Mouse (Mus musculus) kidney, postnatal 25 days (tissue): ENCODE results near the gene Rap1a.

ENCODE experiments used
- DNase-seq, 2 experiments: peaks; one replicate each; pipeline ENCODE4 v3.0.0; 2021; ENCODE audit warnings: mixed read lengths in 2 of 2

Gene Rap1a

DNA sequence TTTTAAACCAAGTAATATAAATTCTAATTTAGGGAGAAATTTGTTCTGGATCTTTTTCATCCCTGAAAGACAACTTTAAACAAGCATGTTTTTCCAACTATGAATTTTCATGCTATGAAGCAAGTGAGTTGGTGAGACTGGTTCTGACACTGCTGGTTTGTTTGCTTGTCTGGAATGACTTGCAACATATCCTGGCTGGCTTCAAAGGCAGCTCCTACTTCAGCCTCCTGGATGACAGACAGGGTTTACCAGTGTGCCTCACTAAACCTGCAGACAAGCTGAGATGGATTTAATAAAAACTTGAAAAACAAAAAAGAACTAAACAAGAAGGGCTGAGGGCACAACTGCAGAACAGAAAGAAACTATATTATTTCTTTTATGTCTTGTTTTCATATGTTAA is 43.0 kb downstream of the Rap1a start:
- DNase-seq, result no peak

DNA sequence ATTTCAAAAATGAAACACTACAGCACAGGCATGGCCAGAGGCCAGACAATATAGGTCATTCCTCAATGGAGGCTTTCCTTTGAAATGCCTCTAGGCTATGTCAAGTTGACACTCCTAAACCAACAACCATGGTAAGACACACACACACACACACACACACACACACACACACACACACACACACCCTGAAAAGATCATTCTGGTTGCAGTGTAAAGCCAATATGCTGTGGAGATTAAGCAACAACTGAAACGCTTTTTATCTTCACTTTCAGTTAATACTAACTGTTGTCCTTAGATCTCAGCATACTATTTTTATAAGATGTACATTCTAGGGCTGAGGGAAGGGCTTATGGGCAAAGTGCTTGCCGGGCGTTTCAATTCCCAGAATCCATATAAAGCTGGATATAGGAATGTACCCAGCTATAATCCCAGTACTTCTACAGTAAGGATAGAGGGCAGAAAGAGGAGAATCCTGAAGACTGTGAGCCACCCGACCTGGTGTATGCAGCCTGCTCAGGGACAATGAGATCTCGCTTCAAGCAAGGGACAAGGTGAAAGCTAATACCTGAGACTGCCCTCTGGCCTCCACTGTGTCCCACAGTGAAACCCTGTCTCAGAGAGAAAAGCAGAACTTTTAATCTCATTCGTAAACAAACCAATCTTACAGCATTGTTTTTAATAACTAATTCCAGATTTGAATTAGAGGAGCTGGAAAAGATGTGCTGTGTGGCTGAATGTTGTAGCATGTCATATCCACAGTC is 43.6 kb downstream of the Rap1a start:
- DNase-seq, result no peak

DNA sequence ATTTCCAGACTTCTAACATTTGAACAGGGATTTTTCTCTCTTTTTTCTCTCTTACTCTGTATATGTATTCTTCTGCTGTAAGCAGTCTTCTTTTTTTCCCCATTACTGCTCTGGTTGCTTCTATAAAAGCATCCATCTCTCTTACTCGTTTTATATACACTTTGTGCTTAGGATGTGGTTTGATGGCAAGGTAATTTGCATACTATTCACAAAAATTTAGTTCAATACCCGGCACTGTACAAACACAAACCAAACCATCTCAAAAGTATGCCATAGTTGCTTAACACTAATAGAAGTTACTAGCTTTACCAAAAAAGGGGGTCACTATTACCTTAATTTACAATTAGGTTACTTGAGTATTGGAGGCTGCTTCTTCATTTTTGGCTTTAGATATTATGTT is 44.6 kb downstream of the Rap1a start:
- no peak for DNase-seq

DNA sequence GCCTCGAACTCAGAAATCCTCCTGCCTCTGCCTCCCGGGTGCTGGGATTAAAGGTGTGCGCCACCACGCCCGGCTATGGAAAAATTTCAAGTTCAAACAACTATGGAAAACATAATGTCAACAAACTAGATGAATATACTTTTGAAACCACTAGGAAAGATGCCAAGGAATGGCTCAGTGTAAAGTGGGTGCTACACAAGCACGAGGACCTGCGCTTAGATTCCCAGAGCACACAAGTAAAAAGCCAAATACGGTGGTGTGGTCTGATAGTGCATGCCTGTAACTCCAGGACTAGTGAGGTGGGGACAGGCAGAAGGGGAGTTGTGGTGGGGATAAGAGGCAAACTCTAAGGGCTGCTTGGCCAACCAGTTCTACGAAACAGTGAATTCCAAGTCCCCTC is 46.0 kb downstream of the Rap1a start:
- DNase-seq, result no peak

DNA sequence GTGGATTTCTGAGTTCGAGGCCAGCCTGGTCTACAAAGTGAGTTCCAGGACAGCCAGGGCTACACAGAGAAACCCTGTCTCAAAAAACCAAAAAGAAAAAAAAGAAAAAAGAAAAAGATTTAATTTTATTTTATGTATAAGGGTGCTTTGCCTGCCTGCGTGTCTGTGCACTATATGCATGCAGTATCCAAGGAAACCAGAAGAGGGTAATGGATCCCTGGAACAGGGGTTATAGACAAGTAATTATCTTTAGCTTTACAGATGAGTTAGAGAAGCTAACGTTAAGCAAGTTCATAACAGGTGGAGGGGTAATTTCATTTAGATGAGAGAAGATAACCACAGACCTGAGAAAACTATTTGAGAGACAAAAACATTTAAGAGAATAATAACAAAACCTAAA is 47.0 kb downstream of the Rap1a start:
- no peak for DNase-seq

- no peak for DNase-seq
These were observed 50.3 kb downstream of the Rap1a start for GRCm38 (mm10) chr3:105750810-105751209.

DNA sequence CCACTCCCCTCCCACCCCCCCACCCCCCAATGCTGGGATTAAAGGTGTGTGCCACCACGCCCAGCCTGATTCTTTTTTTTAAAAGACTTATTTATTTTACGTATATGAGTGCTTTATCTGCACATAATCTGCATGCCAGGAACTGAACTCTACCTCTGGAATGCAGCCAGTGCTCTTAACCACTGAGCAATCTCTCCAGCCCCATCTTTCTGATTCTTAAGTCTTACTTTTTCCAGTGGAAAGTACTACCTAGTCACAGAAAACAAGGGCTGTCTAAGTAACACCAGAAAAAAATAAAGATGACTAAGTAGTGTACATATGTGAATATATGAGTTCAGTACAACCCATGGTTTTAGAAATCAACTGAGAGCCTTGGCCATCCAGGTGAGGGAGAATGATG is 54.6 kb downstream of the Rap1a start:
- no peak for DNase-seq

GRCm38 (mm10) chr3:105737666-105738065 is 63.5 kb downstream of the Rap1a start:
- DNase-seq, result no peak

DNA sequence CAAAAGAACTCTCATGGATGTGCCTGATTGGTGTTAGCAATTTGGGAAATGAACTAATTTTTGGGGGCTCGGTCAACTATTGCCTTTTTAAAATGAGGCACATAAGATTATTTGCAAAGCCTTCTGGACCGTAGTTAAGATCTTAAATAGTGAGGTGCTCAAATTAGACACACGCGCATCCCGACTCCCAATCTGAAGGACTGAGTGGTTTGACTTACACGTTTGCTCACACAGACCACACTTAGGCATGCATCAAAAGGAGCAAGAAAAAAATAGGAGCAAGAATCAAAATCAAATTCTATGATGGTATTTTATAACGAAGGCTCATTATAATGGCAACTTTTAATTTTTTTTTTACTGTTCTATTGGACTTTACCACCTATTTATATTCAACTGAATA is 64.1 kb downstream of the Rap1a start:
- no peak for DNase-seq

DNA sequence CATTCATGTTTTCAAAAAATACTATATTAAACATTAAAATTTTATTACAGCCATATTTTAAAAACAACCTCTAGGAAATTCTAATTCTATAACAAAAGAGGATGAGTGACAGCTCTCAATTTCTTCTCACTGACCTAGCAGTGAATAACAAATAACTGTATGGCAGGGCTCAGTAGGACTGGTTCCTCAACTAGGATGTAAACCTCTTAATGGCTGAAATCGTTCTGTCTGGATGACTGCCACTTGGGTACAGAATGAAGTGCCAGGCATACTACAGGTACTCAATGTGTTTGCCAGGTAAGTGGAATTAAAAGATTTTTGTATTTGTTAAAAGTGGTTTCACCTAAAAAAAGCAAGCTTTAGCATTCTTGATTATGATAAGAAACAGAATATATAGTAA is 65.0 kb downstream of the Rap1a start:
- DNase-seq, result no peak

- no peak for DNase-seq
These were observed 65.9 kb downstream of the Rap1a start for GRCm38 (mm10) chr3:105735285-105735684.

GRCm38 (mm10) chr3:105733538-105733937 is 67.6 kb downstream of the Rap1a start:
- DNase-seq, result peak in 1 of 2 experiments; percentile 41

DNA sequence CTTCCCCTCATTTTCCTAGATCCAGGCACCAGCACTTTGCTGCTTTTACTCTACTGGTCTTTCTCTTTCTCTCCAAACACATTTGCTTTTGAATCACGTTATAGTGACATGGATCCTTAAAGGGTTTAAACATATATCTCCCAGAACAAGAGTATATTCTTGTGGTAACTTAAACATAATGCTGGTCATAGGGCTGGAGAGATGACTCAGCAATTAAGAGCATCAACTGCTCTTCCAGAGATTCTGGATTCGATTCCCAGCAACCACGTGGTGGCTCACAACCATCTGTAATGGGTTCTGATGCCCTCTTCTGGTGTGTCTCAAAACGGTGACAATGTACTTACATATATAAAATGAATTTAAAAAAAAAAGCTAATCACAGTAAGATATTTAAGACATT is 68.8 kb downstream of the Rap1a start:
- DNase-seq, result no peak

- peak; percentile 49 to 86 for DNase-seq
These were observed 75.1 kb downstream of the Rap1a start for GRCm38 (mm10) chr3:105726037-105726436.

GRCm38 (mm10) chr3:105722510-105722909 is 78.6 kb downstream of the Rap1a start:
- DNase-seq, result no peak

DNA sequence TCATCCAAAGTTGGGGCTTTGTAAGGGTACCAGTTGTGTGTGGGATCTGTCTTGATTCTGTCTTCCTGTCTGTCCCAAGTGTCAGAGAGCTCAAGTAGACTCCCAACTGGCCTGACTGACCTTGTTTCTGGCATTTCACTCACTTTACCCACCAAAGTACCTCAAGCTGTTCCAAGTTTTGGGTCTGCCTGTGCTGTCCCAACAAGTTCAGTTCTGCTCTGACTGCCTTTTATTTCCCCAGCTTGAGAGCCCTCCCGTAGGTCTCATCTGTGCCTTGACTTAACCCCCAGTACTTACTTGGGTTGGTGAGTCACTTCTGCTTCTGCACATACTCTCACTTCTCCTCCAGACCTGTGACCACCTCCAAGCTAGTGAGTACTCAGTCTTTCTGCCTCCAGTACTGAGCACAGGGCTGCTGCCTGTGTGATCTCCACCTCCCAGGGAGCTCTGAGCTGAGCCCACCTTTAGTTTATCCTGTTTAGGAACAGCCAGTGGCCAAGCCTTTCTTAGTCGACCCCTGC is 79.4 kb downstream of the Rap1a start:
- no peak for DNase-seq

GRCm38 (mm10) chr3:105720514-105720913 is 80.6 kb downstream of the Rap1a start:
- DNase-seq, result no peak

DNA sequence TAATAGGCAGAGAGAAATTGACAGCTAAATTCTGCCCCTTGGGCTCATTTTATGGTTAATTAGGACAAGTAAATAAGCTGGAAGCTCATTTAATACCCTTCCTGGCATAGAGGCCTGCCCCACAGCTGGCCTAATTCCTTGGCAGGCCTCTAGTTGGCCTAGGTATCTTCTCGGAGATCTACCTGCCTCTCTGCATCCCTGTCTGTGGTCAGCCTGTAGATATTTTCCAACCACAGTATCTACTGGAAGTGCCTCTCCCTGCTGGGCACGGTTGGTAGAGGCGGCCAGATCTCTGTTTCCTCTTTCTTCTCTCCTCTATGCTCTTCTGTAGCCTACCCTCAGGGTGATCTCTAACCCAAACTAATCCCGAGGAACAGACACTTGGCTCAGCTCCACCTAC is 81.2 kb downstream of the Rap1a start:
- no peak for DNase-seq

GRCm38 (mm10) chr3:105718746-105719145 is 82.4 kb downstream of the Rap1a start:
- no peak for DNase-seq

DNA sequence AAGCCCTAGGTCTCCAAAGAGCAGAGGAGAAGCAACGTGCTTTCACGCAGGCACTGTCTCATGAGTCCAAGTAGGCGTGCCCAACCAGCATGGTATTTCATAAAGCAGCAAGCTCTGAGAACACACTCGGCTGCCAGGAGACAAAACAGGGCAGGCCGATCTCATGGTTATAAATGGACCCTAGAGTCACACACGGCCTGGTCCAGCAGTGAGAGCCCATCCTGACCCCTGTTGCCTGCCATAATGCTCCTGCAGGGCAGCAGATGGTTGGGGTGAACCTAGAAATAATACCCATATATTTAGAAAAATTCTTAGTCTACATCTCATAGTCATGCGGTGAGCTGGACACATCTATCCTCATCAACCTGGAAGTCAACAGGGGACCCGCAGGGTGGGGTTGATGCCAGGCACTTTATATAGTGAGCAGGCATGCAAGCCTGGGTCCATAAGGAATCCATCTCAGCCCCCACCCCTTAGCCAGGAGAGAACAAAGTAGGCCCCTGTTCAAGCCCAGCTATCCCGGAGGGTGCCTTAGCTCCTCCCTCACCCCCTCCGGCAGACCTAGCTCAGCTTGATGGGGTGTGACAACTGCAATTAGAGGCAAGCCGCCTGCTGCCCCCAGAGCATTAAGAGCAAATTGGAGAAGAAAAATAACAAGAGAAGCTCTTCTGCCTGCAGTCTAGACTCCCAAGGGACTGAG is 83.1 kb downstream of the Rap1a start:
- no peak for DNase-seq

GRCm38 (mm10) chr3:105716353-105717000 is 84.7 kb downstream of the Rap1a start:
- DNase-seq, result peak in 1 of 2 experiments; percentile 40

DNA sequence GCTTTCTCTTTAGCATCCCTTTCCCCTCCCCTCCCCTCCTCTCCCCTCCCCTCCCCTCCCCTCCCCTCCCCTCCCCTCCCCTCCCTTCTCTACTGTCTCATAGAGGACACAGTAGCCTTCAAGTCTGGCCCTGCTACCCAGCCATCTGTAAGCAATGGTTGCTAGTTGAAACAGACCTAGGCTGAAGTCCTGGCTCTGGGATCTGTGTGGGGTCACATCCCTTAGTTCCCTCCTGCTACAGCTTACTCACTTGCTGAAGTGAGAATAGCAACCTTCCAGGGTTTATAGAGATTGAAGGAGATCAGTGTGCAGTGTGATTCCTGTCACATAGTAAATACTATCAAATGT is 86.3 kb downstream of the Rap1a start:
- no peak for DNase-seq

GRCm38 (mm10) chr3:105714091-105714819 is 86.9 kb downstream of the Rap1a start:
- DNase-seq, result no peak
